Mouse (Mus musculus) heart, adult 18-20 months (tissue): ENCODE measurements at regions not wholly inside any gene's neighbourhood (a gene's known extent, or its start where the extent isn't known, plus 50 kb on each side); places are given as distances from the start of the nearest gene placed in this dataset.

Experiments
- DNase-seq, 2 experiments: peaks; one replicate each; pipeline ENCODE4 v3.0.0; 2021 to 2022; ENCODE audit warnings: mixed read lengths in 1 of 2

- DNase-seq = no peak
Observed at GRCm38 (mm10) chr11:86881710-86882109, 74.2 kb upstream of the Dhx40 start.

DNA sequence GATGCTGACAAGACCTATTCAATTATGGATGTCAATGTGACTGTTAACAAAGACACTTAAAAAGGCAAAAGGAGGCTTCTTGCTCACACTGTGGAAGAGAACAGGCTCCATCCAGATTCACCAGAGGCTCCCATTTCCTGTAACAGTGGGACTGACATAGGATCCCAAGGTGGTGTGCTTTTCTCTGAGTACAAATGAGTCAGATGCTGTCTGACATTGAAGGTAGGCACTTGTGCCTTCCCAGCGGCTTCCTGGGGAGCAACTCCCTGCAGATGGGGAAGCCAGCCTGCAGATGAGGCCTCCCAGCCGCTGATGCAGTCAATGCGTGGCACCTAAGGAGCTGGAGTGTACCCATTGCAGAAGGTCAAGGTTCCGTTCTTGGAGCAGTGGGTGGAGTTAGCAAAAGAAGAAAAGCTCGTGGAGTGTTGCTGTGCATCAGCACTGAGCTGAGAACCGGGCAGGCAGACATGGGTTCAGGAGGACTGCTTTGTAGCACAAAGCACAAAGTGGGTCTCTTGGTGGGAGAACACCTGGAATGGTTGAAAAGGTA lies 71.9 kb upstream of the Dhx40 start:
- no peak for DNase-seq

DNA sequence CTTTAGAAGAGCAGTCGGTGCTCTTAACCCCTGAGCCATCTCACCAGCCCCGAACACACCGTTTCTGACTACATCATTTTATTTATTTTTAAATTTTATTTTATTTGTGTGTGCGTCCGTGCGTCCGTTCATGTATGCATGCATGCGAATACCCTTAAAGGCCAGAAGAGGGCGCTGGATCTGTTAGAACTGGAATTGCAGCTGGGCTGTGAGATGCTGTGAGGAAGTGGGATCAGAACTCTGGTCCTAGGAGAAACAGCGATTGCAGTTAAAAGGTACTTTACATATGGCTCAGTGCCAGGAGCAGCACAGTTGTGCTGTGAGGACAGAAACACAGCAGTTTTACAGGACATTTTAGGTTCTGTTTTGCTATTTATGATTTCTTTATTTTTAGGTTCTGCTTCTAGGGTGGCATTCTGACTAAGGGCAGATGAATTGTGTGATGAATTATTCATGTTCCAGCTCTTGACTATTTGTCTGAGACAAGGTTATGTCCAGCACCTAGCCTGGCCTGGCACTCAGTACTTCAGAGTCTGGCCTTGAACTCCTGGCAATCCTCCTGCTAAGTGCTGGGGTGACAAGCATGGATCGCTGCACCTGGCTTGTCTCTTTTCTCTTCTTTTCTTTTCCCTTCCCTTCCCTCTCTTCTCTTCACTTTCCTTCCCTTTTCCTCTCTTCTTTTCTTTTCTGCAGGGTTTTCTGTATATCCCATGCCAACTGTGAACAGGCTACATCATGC lies 71.0 kb upstream of the Dhx40 start:
- DNase-seq = no peak

DNA sequence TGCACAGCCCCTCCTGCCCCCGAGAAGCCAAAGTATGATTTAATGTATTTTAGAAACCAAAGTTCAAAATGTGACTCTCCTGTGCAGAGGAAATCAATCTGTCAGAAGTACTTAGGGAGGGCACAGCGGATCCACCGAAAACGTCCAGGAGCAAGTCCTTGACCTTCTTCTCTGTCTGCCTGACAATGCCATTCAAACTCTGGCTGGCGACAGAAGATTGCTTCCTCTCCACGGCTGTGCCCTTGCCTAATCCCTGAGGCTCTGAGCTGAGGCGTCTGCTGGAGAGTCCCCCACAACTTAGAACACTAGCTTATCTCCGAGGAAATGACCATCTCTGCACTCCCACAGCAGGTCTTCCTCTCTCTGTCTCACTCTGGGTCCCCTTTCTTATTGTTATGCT lies 69.0 kb upstream of the Dhx40 start:
- DNase-seq = no peak

- no peak for DNase-seq
Observed at GRCm38 (mm10) chr11:86875738-86876137, 68.2 kb upstream of the Dhx40 start.

GRCm38 (mm10) chr11:86874666-86875295 lies 67.2 kb upstream of the Dhx40 start:
- DNase-seq = no peak

GRCm38 (mm10) chr11:86873406-86873700 lies 65.8 kb upstream of the Dhx40 start:
- DNase-seq = no peak

DNA sequence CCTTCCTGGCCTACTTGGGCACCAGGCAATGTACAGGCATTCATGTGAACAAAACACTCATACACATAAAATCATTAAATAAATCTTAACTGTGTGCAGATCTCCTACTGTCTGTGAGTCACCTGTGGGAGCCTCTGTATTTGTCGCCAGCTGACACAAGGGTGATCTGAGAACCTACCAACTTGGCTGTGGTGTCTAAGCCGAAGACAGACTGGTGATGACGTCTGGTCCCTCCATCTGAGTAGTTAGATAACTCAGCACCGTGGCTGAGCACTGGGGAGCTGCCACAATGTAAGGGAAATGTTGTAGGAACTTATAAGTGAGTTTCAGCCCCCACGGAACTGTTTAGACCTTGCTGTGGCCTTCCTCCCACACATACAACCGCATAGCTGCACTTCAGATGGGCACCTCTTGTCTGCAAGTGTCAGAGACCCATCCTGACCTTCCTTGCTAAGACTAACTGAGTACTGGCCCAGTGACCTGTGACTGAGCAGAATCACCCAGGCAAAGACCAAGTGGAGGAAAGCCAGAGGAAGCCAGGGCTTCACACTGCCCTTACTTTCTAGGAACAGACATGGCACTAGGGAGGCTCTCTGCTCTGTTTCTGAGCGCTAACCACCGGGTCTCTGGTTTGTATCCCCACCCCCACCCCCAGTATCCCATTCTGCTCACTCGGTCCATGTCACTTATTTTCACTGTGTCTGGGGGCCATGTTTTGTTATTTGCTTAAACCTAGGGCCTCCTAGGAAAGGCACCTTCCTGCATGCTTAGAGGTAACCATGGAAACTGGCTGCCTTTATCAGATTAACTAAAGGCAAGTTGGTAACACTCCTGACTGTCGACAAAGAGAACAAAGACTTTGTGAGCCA lies 65.2 kb upstream of the Dhx40 start:
- no peak for DNase-seq

DNA sequence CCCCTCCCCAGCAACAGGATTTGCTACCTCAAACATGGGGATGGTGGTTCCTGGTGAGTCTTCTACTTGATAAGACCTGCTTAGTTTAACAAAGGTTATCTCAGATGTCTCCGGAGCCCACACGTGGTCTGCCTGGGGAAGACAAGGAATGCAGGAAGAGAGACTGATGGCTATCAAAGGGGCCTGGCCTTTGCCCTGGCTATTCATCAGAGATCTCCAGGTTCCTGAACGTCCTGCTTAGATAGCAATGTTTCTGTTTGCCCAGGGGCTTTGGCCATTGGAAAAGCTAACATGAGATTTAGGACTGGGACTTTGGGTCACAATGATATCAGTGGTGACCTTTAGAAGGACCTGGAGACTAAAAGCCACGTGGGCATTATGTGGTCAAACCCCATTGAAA lies 64.2 kb upstream of the Dhx40 start:
- DNase-seq = peak in 1 of 2 experiments; percentile 4

DNA sequence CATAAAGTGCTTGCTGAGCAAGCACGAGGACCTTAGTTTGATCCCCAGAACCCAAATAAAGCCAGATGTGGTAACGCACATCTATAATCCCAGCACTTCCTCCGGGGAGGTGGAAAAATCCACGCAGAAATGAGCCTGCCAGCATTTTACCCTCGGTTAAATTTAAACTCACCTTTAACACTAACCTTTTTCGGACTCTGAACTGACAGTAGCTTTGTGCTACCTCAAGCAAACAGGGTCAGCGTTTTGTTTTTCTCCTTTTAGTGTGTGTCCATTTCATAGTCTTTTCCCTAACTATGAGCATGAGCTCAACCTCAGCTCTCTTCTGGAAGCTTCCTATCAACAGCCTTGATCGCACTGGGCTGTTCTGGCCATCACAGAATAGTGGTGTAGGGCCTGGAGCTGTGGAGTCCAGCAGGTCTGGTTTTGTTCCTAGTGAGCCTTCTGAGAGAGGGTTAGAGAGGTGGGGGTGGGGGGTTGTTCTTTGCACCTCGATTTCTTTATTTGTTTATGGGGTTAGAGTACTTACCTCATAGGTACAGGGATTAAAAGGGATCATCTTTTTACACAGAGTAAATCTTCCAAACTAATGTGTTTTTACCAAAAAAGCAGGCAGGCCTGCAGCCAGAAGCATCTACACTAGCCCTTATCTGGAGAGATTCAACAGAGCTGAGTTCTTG lies 63.1 kb upstream of the Dhx40 start:
- DNase-seq = no peak

DNA sequence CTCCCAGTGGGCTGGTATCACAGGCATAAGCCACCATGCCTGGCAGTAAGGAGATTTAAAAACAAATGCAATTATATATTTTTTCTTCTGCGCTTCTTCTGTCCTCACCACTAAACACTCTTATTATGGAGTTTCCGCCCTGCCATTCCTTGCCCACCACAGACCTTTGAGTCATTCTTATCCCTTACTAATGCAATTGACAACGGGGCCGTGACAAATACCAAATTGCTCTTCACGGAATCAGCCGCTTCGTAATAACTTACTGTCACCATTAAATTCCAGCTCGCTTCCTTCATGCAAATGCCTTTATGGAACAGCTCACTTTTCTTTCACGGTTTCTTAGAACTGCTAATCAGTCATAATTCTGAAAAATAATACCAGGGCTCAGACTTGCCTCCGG lies 59.4 kb upstream of the Dhx40 start:
- no peak for DNase-seq

DNA sequence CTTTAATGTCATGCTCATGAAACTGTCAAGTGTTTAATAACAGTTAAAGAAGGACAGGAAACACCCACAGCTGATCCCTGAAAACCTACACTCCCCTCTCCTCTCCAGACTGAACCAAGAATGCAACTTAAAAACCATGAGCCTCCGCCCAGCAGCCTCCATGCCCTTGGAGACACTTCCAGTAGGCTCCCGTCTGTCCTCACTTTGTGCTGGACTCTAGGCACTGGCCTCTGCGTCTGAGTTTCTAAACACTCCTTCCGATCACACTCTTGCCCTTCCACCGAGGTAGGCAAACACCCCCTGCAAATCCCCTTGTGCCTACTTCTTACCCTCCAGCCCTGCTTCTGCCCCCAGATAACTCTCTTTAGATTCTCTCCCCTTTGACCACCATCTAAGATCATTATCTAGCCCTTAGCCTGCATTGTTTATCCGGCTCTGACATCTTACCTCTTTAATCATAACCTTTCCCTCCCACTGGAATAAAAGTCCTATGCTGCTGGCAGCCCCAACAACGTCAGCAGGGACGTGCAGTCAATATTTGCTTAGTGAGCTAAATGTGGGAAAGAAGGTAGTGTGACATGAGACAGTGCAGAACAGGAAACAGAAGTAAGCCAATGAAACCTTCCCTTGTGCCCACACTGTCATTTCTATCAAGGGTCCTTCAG lies 52.5 kb upstream of the Dhx40 start:
- DNase-seq = no peak

GRCm38 (mm10) chr11:86859236-86859817 lies 51.8 kb upstream of the Dhx40 start:
- DNase-seq = no peak

DNA sequence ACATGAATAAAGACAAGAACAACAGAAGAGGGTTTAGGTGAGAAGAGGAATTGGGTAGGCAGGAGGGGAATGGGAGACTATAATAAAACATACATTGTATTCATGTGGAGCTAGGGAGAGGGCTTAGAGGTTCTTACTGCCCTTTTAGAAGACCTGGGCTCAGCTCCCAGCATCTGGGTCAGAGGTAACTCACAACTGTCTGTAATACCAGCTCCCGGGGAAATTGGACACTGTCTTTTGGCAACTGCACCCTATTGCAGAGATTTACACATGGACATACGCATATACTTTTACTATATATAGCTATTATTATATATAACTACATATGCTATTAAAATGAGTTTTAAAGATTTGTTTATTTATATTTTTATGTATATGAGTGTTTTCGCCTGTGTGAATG lies 50.7 kb upstream of the Dhx40 start:
- DNase-seq = no peak
